Mouse (Mus musculus) forebrain, embryonic 12.5 days (tissue): Measurements from ENCODE around the gene Dnajc6. TPM values are rescaled to one million over a fixed set of nuclear protein-coding genes. Genes with fewer than 3 reads are reported as not detected.

Experiments used
- ATAC-seq: fragments of 200-750 bp; cut with Nextera tagmentation; 2 replicates; pipeline ENCODE4 v1.8.0; 2017; ENCODE audit warnings: moderate TSS enrichment; ENCODE audit not compliant: low FRiP score
- H3K27ac ChIP-seq: fragments of 300-500 bp; sonication (generic); 2 replicates; pipeline ENCODE4 v1.5.1; 2016; ENCODE audit warnings: mild to moderate bottlenecking
- H3K27me3 ChIP-seq: fragments of 300-500 bp; sonication (generic); 2 replicates; pipeline ENCODE4 v1.6.1; 2016; ENCODE audit warnings: mild to moderate bottlenecking
- H3K36me3 ChIP-seq: fragments of 300-500 bp; sonication (generic); replicated peaks from 2 replicates; pipeline ENCODE4 v1.6.1; 2016; ENCODE audit warnings: mild to moderate bottlenecking
- H3K4me1 ChIP-seq: fragments of 300-500 bp; sonication (generic); 2 replicates; pipeline ENCODE4 v1.6.1; 2016
- H3K4me2 ChIP-seq: fragments of 300-500 bp; sonication (generic); 2 replicates; pipeline ENCODE4 v1.6.1; 2016; ENCODE audit warnings: mild to moderate bottlenecking, moderate library complexity
- H3K4me3 ChIP-seq: fragments of 300-500 bp; sonication (generic); replicated peaks from 2 replicates; pipeline ENCODE4 v1.5.1; 2016; ENCODE audit warnings: mild to moderate bottlenecking
- H3K9ac ChIP-seq: fragments of 300-500 bp; sonication (generic); 2 replicates; pipeline ENCODE4 v1.6.1; 2016; ENCODE audit warnings: mild to moderate bottlenecking
- H3K9me3 ChIP-seq: fragments of 300-500 bp; sonication (generic); 2 replicates; pipeline ENCODE4 v1.6.1; 2016
- WGBS: fragments of 180-500 bp; shearing (Covaris S2); methylation state at CpG from one replicate; pipeline ENCODE4 v1.1.7; 2016; 5-methylcytosine and 5-hydroxymethylcytosine counted together
- polyA plus RNA-seq: library from polyadenylated mRNA; unstranded; fragments of >200 nt; fragmentation: Nextera tagmentation; extraction: Ambion mirVana; gene quantifications from 2 replicates; pipeline ENCODE4 v1.2.1, GENCODE M21; 2016

The Dnajc6 gene
- polyA plus RNA-seq, 1 experiment from 2014 or later = 8.7 TPM

DNA sequence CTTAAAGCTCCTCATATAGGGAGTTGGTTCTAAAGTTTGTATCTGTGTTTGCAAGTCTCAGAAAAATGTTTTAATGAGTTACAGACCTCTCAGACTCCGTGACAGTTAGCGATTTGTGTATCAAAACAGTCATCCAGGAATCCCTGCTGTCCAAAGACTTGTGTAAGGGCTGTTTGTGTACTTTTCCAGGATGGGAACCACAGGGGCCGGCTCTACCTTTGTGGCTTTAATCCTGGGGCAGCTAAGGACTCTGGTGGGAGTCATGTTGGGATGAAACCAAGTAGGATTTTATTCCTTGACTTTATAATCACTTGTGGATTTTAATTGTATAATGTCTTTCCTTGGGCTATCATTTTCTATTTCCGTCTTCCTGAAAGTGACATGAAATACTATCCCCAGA lies 55.0 kb downstream of the Dnajc6 start:
- 23% methylated on average over 4 of the region's 4 CpGs for WGBS
- peaks cover 12% of the 10 kb centered on the region for H3K27me3 ChIP-seq
- H3K4me2 ChIP-seq = peak overlapping the region; percentile 90
- H3K36me3 ChIP-seq = no peaks in the 10 kb centered on the region
- no peak overlapping the region for H3K9ac ChIP-seq
- H3K4me3 ChIP-seq = peak overlapping the region; percentile 58
- no peaks in the 10 kb centered on the region for H3K9me3 ChIP-seq
- H3K27ac ChIP-seq = no peak overlapping the region
- H3K4me1 ChIP-seq = peaks cover 7% of the 10 kb centered on the region
- no peak for ATAC-seq

GRCm38 (mm10) chr4:101552372-101552771 lies 55.9 kb downstream of the Dnajc6 start:
- H3K4me1 ChIP-seq = peaks cover 7% of the 10 kb centered on the region
- no peak overlapping the region for H3K27ac ChIP-seq
- whole genome bisulfite sequencing = 24% methylated on average over 5 of the region's 5 CpGs
- H3K4me3 ChIP-seq = no peak overlapping the region
- no peaks in the 10 kb centered on the region for H3K9me3 ChIP-seq
- H3K9ac ChIP-seq = no peak overlapping the region
- H3K27me3 ChIP-seq = peaks cover 12% of the 10 kb centered on the region
- H3K4me2 ChIP-seq = no peak overlapping the region
- ATAC-seq = no peak
- H3K36me3 ChIP-seq = no peaks in the 10 kb centered on the region

DNA sequence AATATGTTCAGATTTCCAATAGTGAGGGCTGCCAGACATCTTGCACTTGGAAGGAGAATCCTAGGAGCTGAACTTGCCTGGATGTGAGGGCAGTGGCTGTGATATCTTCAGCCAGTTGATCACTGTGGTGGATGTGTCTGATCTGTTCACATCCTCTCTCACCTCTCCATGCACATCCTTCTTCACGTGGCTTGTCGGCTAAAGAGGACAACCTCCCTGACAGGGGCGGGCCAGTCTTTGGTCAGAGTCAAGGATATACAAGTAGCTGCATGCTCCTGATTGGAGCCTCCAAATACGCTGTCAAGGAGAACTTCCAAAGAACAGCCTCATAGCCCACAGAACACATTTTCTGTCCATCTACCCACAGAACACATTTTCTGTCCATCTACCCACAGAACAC lies 58.6 kb downstream of the Dnajc6 start:
- Histone ChIP-seq H3K27ac (no peak overlapping the region), H3K27me3 (peaks cover 5% of the 10 kb centered on the region), H3K9ac (no peak overlapping the region), H3K4me2 (no peak overlapping the region), H3K36me3 (no peaks in the 10 kb centered on the region), H3K4me3 (no peak overlapping the region), H3K9me3 (no peaks in the 10 kb centered on the region), H3K4me1 (peaks cover 7% of the 10 kb centered on the region)
- ATAC-seq = no peak
- 87% methylated on average over 4 of the region's 4 CpGs for WGBS

- H3K9me3 ChIP-seq = no peaks in the 10 kb centered on the region
- H3K4me3 ChIP-seq = no peak overlapping the region
- WGBS = 78% methylated on average over 4 of the region's 4 CpGs
- H3K27me3 ChIP-seq = no peaks in the 10 kb centered on the region
- H3K4me1 ChIP-seq = 0 out of 2 replicates have a peak, but pooled peaks cover 4% of the 10 kb centered on the region
- no peak overlapping the region for H3K9ac ChIP-seq
- H3K4me2 ChIP-seq = no peak overlapping the region
- H3K36me3 ChIP-seq = no peaks in the 10 kb centered on the region
- no peak overlapping the region for H3K27ac ChIP-seq
- no peak for ATAC-seq
Observed at GRCm38 (mm10) chr4:101560137-101560536, 63.7 kb downstream of the Dnajc6 start.

DNA sequence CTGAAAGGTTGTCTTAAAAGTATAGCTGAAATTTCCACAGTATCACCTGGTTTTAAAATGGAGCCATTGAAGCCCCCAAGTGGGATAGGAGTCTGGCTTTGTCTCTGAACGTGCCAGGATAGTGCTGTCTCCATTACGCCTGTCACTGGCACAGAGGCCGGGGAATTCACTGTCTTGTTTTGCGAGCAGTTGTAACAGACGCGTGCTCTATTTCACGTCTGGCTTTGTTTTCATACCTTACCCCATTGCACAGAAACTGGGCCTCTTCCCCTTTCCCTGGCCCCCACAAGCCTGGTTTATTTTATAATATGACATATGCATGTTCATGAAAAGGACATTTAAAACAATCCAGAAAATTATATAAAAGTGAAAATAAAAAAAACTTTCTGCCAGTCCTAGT lies 66.4 kb downstream of the Dnajc6 start:
- Histone ChIP-seq H3K4me3 (no peak overlapping the region), H3K9me3 (no peaks in the 10 kb centered on the region), H3K27ac (no peak overlapping the region), H3K4me1 (0 out of 2 replicates have a peak, but pooled peaks cover 4% of the 10 kb centered on the region), H3K27me3 (no peaks in the 10 kb centered on the region), H3K9ac (no peak overlapping the region), H3K36me3 (no peaks in the 10 kb centered on the region), H3K4me2 (no peak overlapping the region)
- 85% methylated on average over 7 of the region's 7 CpGs for WGBS
- no peak for ATAC-seq

DNA sequence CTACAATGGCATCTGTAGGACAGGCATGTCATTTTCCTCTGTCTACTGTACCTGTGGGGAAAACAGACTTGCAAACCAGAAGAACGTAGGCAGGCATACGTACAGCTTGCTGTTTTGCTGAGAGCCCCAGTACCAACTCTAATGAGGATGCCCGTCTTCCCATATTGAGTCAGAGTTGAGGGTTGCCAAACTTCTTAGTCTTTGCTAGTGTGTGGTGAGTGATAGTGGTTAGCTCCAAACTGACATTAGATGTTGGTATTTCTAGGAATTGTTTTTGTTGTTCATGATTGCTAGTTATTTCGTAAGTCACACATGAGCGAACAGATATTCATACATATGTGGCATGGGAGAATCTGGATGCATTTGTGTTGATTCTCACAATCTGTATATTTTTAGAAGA lies 67.2 kb downstream of the Dnajc6 start:
- 94% methylated on average over 5 of the region's 5 CpGs for WGBS

GRCm38 (mm10) chr4:101564746-101565417 lies 68.4 kb downstream of the Dnajc6 start:
- Histone ChIP-seq H3K4me3 (no peak overlapping the region), H3K4me1 (0 out of 2 replicates have a peak, but pooled peaks cover 4% of the 10 kb centered on the region), H3K27me3 (no peaks in the 10 kb centered on the region), H3K36me3 (no peaks in the 10 kb centered on the region), H3K9me3 (no peaks in the 10 kb centered on the region), H3K4me2 (no peak overlapping the region), H3K9ac (no peak overlapping the region), H3K27ac (no peak overlapping the region)
- no peak for ATAC-seq
- 89% methylated on average over 4 of the region's 4 CpGs for WGBS

More for the DNA sequence above, 67.2 kb downstream of the Dnajc6 start:
- H3K9me3 ChIP-seq = no peaks in the 10 kb centered on the region
- no peaks in the 10 kb centered on the region for H3K36me3 ChIP-seq
- no peaks in the 10 kb centered on the region for H3K27me3 ChIP-seq
- no peak overlapping the region for H3K27ac ChIP-seq
- H3K4me1 ChIP-seq = 0 out of 2 replicates have a peak, but pooled peaks cover 4% of the 10 kb centered on the region
- H3K9ac ChIP-seq = no peak overlapping the region
- no peak overlapping the region for H3K4me3 ChIP-seq
- no peak for ATAC-seq
- no peak overlapping the region for H3K4me2 ChIP-seq

DNA sequence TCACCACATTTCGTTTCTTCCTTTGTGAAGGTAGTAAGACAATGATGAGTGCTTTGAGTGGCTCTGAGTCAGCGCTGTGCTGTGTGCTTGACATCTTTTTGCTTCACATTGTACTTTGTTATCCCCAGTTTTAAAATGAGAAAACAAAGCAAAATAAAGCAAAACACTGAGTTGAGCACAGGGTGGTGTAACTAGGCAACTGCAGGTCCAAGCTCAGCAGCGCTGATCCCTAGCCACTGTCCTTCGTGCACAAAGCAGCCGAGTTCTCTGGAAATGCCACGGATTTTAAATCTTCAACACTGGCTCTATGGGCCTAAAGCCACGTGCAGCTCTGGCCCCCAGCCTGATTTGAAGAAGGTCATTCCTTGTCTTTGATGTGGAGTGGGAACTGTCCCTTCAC lies 72.6 kb downstream of the Dnajc6 start:
- Histone ChIP-seq H3K27ac (no peak overlapping the region), H3K4me3 (no peak overlapping the region), H3K9ac (no peak overlapping the region), H3K27me3 (no peaks in the 10 kb centered on the region), H3K4me2 (no peak overlapping the region), H3K9me3 (no peaks in the 10 kb centered on the region), H3K36me3 (no peaks in the 10 kb centered on the region), H3K4me1 (no peaks in the 10 kb centered on the region)
- ATAC-seq = no peak
- 61% methylated on average over 7 of the region's 7 CpGs for WGBS

DNA sequence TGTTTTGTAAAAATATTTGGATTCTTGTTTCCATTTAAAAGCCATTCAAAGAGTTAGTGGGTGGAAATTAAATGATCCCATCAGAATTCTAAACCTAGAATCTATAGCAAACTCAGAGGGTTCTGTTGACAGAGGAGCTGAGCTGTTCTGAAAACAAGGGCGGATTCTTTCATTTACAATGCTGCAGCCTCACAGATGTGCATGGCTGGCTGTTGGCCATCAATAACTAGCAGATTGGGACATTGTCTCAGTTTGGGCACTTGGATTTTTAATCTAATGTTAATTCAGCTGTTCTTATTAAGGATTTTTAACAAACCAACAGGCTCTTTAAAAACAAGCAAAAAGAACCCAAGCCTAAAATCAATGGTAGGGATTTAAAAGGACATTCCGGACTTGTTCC lies 75.7 kb downstream of the Dnajc6 start:
- no peaks in the 10 kb centered on the region for H3K4me1 ChIP-seq
- no peak for ATAC-seq

GRCm38 (mm10) chr4:101575307-101575706 lies 78.9 kb downstream of the Dnajc6 start:
- no peaks in the 10 kb centered on the region for H3K4me1 ChIP-seq
- no peaks in the 10 kb centered on the region for H3K36me3 ChIP-seq
- no peaks in the 10 kb centered on the region for H3K9me3 ChIP-seq
- WGBS = 91% methylated on average over 5 of the region's 5 CpGs
- H3K4me3 ChIP-seq = no peak overlapping the region
- no peaks in the 10 kb centered on the region for H3K27me3 ChIP-seq
- H3K9ac ChIP-seq = no peak overlapping the region
- no peak overlapping the region for H3K4me2 ChIP-seq
- H3K27ac ChIP-seq = no peak overlapping the region
- ATAC-seq = no peak

More for the DNA sequence above, 75.7 kb downstream of the Dnajc6 start:
- 60% methylated on average over 2 of the region's 2 CpGs for WGBS
- H3K27ac ChIP-seq = no peak overlapping the region
- no peak overlapping the region for H3K4me2 ChIP-seq
- H3K9ac ChIP-seq = no peak overlapping the region
- no peaks in the 10 kb centered on the region for H3K36me3 ChIP-seq
- H3K27me3 ChIP-seq = no peaks in the 10 kb centered on the region
- H3K9me3 ChIP-seq = no peaks in the 10 kb centered on the region
- H3K4me3 ChIP-seq = no peak overlapping the region

DNA sequence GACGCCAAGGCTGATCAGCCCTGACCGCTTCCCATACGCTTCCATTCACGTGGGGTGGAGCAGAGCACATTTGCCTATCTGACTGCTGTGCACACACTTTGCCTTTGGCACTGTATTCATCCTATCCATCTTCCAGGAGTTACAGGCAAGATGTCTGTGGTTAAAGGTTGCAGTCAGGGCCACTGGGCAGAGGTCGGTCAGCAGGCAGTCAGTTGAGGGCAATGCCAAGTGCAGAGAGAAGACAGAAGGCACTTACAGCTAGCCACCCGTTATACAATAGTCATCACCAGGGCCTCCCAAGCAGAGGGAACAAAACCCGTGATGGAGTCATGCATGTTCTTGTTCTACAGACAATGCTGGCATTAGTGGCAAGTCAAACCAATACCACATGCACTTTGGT lies 82.3 kb downstream of the Dnajc6 start:
- H3K9me3 ChIP-seq = no peaks in the 10 kb centered on the region
- no peak overlapping the region for H3K4me3 ChIP-seq
- no peak overlapping the region for H3K9ac ChIP-seq
- H3K4me1 ChIP-seq = no peaks in the 10 kb centered on the region
- no peaks in the 10 kb centered on the region for H3K27me3 ChIP-seq
- H3K36me3 ChIP-seq = no peaks in the 10 kb centered on the region
- H3K4me2 ChIP-seq = no peak overlapping the region
- H3K27ac ChIP-seq = no peak overlapping the region
- ATAC-seq = no peak
- 85% methylated on average over 7 of the region's 7 CpGs for WGBS

- H3K27me3 ChIP-seq = no peaks in the 10 kb centered on the region
- WGBS = 90% methylated on average over 5 of the region's 5 CpGs
- H3K9me3 ChIP-seq = no peaks in the 10 kb centered on the region
- H3K27ac ChIP-seq = no peak overlapping the region
- H3K36me3 ChIP-seq = no peaks in the 10 kb centered on the region
- no peak overlapping the region for H3K4me2 ChIP-seq
- H3K4me1 ChIP-seq = no peaks in the 10 kb centered on the region; the same call in 1 of the 2 replicates
- no peak overlapping the region for H3K9ac ChIP-seq
- H3K4me3 ChIP-seq = no peak overlapping the region
- ATAC-seq = no peak
Observed at GRCm38 (mm10) chr4:101579517-101579916, 83.1 kb downstream of the Dnajc6 start.

GRCm38 (mm10) chr4:101581156-101581555 lies 84.7 kb downstream of the Dnajc6 start:
- Histone ChIP-seq H3K4me1 (peaks cover 11% of the 10 kb centered on the region; the same call in 1 of the 2 replicates), H3K9ac (no peak overlapping the region), H3K36me3 (no peaks in the 10 kb centered on the region), H3K4me2 (no peak overlapping the region), H3K9me3 (no peaks in the 10 kb centered on the region), H3K27ac (no peak overlapping the region), H3K27me3 (no peaks in the 10 kb centered on the region), H3K4me3 (no peak overlapping the region)
- 79% methylated on average over 4 of the region's 4 CpGs for WGBS
- no peak for ATAC-seq
